In the genomic region with DNA sequence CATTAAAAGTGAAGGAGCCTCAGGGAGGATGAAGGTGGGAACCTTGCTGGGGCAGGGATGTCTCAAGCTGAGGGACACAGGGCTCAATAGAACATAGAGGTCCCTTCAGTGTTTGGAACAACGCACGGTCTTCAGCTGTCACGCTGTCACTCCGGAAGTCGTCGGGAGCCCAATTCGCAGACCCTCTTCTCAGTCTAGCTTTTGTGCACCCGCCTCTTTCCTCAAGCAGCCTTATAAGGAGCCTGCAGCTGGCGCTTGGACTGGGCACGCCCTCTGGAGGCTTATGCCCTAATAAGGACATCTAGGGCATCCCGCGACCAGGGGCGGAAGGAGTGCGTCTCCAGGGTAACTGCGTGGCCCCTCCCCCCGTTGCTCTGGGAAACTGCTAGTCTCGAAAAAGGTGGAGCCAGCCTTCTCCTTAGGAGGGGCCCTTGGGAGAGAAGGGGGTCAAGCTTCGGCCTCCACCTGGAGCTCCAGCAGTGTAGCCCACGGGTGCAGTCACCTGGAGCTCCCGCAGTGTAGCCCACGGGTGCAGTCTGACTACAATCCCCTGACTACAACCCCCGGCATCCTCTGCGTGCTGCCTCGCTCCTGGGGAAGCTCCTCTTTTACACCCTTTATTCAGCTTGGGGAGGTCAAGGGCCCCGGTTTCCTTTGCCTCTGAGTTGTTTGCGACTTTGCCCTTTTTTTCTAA, we compare ENCODE assay signal across 8 mouse cellular contexts. TPM values are rescaled to one million over a fixed set of nuclear protein-coding genes. Genes with fewer than 3 reads are reported as not detected.
DNase-seq lines count a peak whose midpoint lies in the region; ATAC-seq and TF ChIP-seq lines count a peak whose summit lies in the region.

No protein-coding gene starts in this region.

- H3K4me1 ChIP-seq in hindbrain, embryonic 14.5 days (replicated peaks; ENCODE audit: control insufficient read depth, insufficient read depth, low read length) = peaks cover 30% of the 10 kb centered on the region

- no peaks in the 10 kb centered on the region for H3K27me3 ChIP-seq in Patski
- H3K27me3 ChIP-seq in hindbrain, embryonic 14.5 days (ENCODE audit: control insufficient read depth, insufficient read depth, low read length) = no peaks in the 10 kb centered on the region

- peak overlapping the region; percentile 57 for H3K9ac ChIP-seq in hindbrain, embryonic 14.5 days

- CTCF ChIA-PET in Patski (lab: Charles Lee) = interaction anchor here (1.3 to 12.3 kb wide), 10 partner anchors 15 to 154 kb away, joined by 4 to 143 read pairs (median 9); a partner anchor contains a TSS

- no peak for TF ChIP-seq CTCF in Patski (IDR thresholded peaks at IDR 0.05)

- peaks cover 43% of the 10 kb centered on the region for H3K36me3 ChIP-seq in hindbrain, embryonic 14.5 days (replicated peaks; ENCODE audit: control insufficient read depth, insufficient read depth)

- WGBS in hindbrain, embryonic 14.5 days = 1% methylated on average over 26 of the region's 26 CpGs

- peak overlapping the region; percentile 46 for H3K4me3 ChIP-seq in hindbrain, embryonic 14.5 days (replicated peaks; ENCODE audit: low read length)

- peak; percentile 56 for ATAC-seq in Patski
- peak; percentile 72 for ATAC-seq in hindbrain, embryonic 14.5 days (ENCODE audit: low FRiP score)

- peak overlapping the region; percentile 86 for H3K4me2 ChIP-seq in hindbrain, embryonic 14.5 days (replicated peaks)

- peak overlapping the region; percentile 99 for H3K27ac ChIP-seq in hindbrain, embryonic 14.5 days

- H3K9me3 ChIP-seq in hindbrain, embryonic 14.5 days (ENCODE audit: control insufficient read depth, low read length) = no peaks in the 10 kb centered on the region

- peak; percentile 82 for DNase-seq in Patski (ENCODE audit: low read depth, low spot score)
- DNase-seq in cerebellum, postnatal 25 days = peak; percentile 97
- peak; percentile 97 for DNase-seq in frontal cortex, postnatal 25 days (ENCODE audit: low spot score in 2 of 2)
- DNase-seq in hindbrain, embryonic 14.5 days (ENCODE audit: low spot score) = peak; percentile 84
- DNase-seq in layer of hippocampus, postnatal 36 days = peak; percentile 96 to 97
- DNase-seq in lung, postnatal 36 days = peak; percentile 99
- peak; percentile 99 for DNase-seq in retina, postnatal 1 day
- DNase-seq in urinary bladder, adult 18-20 months (ENCODE audit: low spot score in 2 of 2) = peak; percentile 97

- in situ Hi-C loops in Patski (cut with MboI; ENCODE audit: low pct_unique_long_range_greater_than_20kb) = loop anchor here (5.0 kb wide), 1 partner anchor 102 kb away; a partner anchor contains a TSS

- POLR2A ChIA-PET in Patski (lab: Charles Lee) = interaction anchor here (0.6 to 8.8 kb wide), 10 partner anchors 15 to 184 kb away, joined by 3 to 135 read pairs (median 12); a partner anchor contains a TSS

RNA-seq across cellular contexts. Expression of a gene that starts 0.8 kb away (rescaled TPM):
- polyA plus RNA-seq in Patski (2021) = 37.0 TPM
- 40.0 and 41.7 TPM in 2 replicates for polyA plus RNA-seq in hindbrain, embryonic 14.5 days (2014; fragmentation: Nextera tagmentation; extraction: Ambion mirVana)
- 10 to 100 TPM; 37.6 to 39.3 TPM for total RNA-seq in layer of hippocampus, postnatal 36 days (2021)

RNA-seq across cellular contexts. Expression of a gene that starts 1.2 kb away (rescaled TPM):
- 1,610 TPM for polyA plus RNA-seq in Patski (2021)
- 3,620 and 3,763 TPM in 2 replicates for polyA plus RNA-seq in hindbrain, embryonic 14.5 days (2014; fragmentation: Nextera tagmentation; extraction: Ambion mirVana)
- 1,000 to 10,000 TPM; 1,234 to 1,394 TPM for total RNA-seq in layer of hippocampus, postnatal 36 days (2021)

RNA-seq across cellular contexts. Expression of a gene that starts 14.6 kb away (rescaled TPM):
- 1.6 TPM for polyA plus RNA-seq in Patski (2021)
- 0.21 and 0.58 TPM in 2 replicates for polyA plus RNA-seq in hindbrain, embryonic 14.5 days (2014; fragmentation: Nextera tagmentation; extraction: Ambion mirVana)
- total RNA-seq in layer of hippocampus, postnatal 36 days (2021) = 1 to 10 TPM; 5.4 to 8.8 TPM

RNA-seq across cellular contexts. Expression of a gene that starts 15.3 kb away (rescaled TPM):
- 451 TPM for polyA plus RNA-seq in Patski (2021)
- polyA plus RNA-seq in hindbrain, embryonic 14.5 days (2014; fragmentation: Nextera tagmentation; extraction: Ambion mirVana) = 37.8 and 41.1 TPM in 2 replicates
- total RNA-seq in layer of hippocampus, postnatal 36 days (2021) = 10 to 100 TPM; 10.9 to 12.4 TPM

RNA-seq across cellular contexts. Expression of a gene that starts 20.7 kb away (rescaled TPM):
- 0.42 TPM for polyA plus RNA-seq in Patski (2021)
- polyA plus RNA-seq in hindbrain, embryonic 14.5 days (2014; fragmentation: Nextera tagmentation; extraction: Ambion mirVana) = 4.2 and 5.4 TPM in 2 replicates
- total RNA-seq in layer of hippocampus, postnatal 36 days (2021) = not detected

Comparison
In these comparisons a context has a peak if more than half of its experiments do, and no peak if none do; other contexts are left out.
1. Peak in every context shown above with its lines: DNase-seq, ATAC-seq, H3K4me3 ChIP-seq and H3K27ac ChIP-seq.